Mouse (Mus musculus) embryonic facial prominence, embryonic 11.5 days (tissue): ENCODE measurements at regions not wholly inside any gene's neighbourhood (a gene's known extent, or its start where the extent isn't known, plus 50 kb on each side); places are given as distances from the start of the nearest gene placed in this dataset.

ENCODE experiments used
- ATAC-seq: fragments of 200-750 bp; cut with Nextera tagmentation; replicated peaks from 2 replicates; pipeline ENCODE4 v1.8.0; 2017; ENCODE audit warnings: low read depth; ENCODE audit not compliant: insufficient number of reproducible peaks, low FRiP score, low TSS enrichment
- DNase-seq: peaks from one replicate; pipeline ENCODE4 v3.0.0-alpha.2; 2015; ENCODE audit warnings: low spot score
- H3K27ac ChIP-seq: fragments of 300-500 bp; sonication (generic); replicated peaks from 2 replicates; pipeline ENCODE4 v1.5.1; 2014; ENCODE audit warnings: mild to moderate bottlenecking, low read depth, low read length, control low read depth
- H3K27me3 ChIP-seq: fragments of 300-500 bp; sonication (generic); 2 replicates; pipeline ENCODE4 v1.6.1; 2014; ENCODE audit warnings: mild to moderate bottlenecking, low read length, moderate library complexity, mixed read lengths; ENCODE audit not compliant: control insufficient read depth, insufficient read depth
- H3K36me3 ChIP-seq: fragments of 300-500 bp; sonication (generic); replicated peaks from 2 replicates; pipeline ENCODE4 v1.6.1; 2014; ENCODE audit warnings: low read depth, mild to moderate bottlenecking, low read length, moderate library complexity, mixed read lengths; ENCODE audit not compliant: control insufficient read depth, insufficient read depth
- H3K4me1 ChIP-seq: fragments of 300-500 bp; sonication (generic); 2 replicates; pipeline ENCODE4 v1.6.1; 2014; ENCODE audit warnings: low read length, mixed read lengths; ENCODE audit not compliant: control insufficient read depth, insufficient read depth
- H3K4me2 ChIP-seq: fragments of 300-500 bp; sonication (generic); 2 replicates; pipeline ENCODE4 v1.6.1; 2014; ENCODE audit warnings: low read depth, mild to moderate bottlenecking, control low read depth, low read length, moderate library complexity
- H3K4me3 ChIP-seq: fragments of 300-500 bp; sonication (generic); 2 replicates; pipeline ENCODE4 v1.5.1; 2014; ENCODE audit warnings: low read depth, low read length, control low read depth
- H3K9ac ChIP-seq: fragments of 300-500 bp; sonication (generic); replicated peaks from 2 replicates; pipeline ENCODE4 v1.6.1; 2014; ENCODE audit warnings: mild to moderate bottlenecking, control low read depth, low read length
- H3K9me3 ChIP-seq: fragments of 300-500 bp; sonication (generic); replicated peaks from 2 replicates; pipeline ENCODE4 v1.6.1; 2016; ENCODE audit warnings: mild to moderate bottlenecking, low read length, inconsistent platforms, mixed read lengths; ENCODE audit not compliant: control insufficient read depth
- WGBS: fragments of 180-500 bp; shearing (Covaris S2); extraction: QIAGEN DNeasy Blood & Tissue Kit; methylation state at CpG from one replicate; pipeline ENCODE4 v1.1.7; 2014; 5-methylcytosine and 5-hydroxymethylcytosine counted together

DNA sequence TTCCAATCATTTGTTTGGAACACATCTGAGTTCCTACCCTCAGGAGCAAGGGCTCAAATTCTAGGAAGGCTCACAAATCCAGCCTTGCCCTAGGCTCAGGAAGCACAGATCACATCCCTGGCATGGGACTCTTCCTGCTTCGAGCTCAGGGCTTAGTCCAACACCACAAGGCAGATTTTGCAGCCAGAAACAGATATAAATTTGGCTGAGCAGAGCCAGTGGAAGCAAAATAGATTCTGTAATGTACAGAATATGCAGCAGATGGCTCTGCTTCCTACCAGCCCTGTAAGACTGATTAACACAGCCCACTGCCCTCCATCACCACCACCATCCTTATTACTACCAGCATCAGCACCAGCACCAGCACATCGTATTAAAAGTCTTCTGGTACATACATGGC is 56.4 kb upstream of the Syt6 start:
- Histone ChIP-seq H3K27ac (no peak overlapping the region), H3K4me3 (no peak overlapping the region), H3K9me3 (no peaks in the 10 kb centered on the region), H3K36me3 (no peaks in the 10 kb centered on the region), H3K9ac (no peak overlapping the region), H3K4me2 (no peak overlapping the region), H3K4me1 (no peaks in the 10 kb centered on the region), H3K27me3 (no peaks in the 10 kb centered on the region)
- DNase-seq, result no peak
- ATAC-seq, result no peak
- 83% methylated on average over 2 of the region's 2 CpGs for WGBS
